Mouse (Mus musculus): ENCODE results near the gene Ppia. TPM values are rescaled to one million over a fixed set of nuclear protein-coding genes. Genes with fewer than 3 reads are reported as not detected.
A peak's percentile ranks its signal among the peaks of the same experiment; 100 is the strongest.

The Ppia gene
- polyA plus RNA-seq, 1 experiment from 2014 or later, result 4,178 TPM

- H3K9me3 ChIP-seq (ENCODE audit: control insufficient read depth), result no peaks in the 10 kb centered on the region
- ATAC-seq, result no peak
- no peaks in the 10 kb centered on the region for H3K4me1 ChIP-seq (replicated peaks; ENCODE audit: control insufficient read depth, insufficient read depth, low read length)
- no peak overlapping the region for H3K4me2 ChIP-seq (replicated peaks; ENCODE audit: low read depth)
- H3K27me3 ChIP-seq (replicated peaks; ENCODE audit: control insufficient read depth, insufficient read depth, low read length), result no peaks in the 10 kb centered on the region
- H3K9ac ChIP-seq (ENCODE audit: low read depth, low read length), result no peak overlapping the region
- no peak for TF ChIP-seq CTCF (IDR thresholded peaks at IDR 0.05; ENCODE audit: low read depth)
- 84% methylated on average over 6 of the region's 6 CpGs for WGBS
- H3K4me3 ChIP-seq (ENCODE audit: low read depth, low read length), result no peak overlapping the region
- peaks cover 6% of the 10 kb centered on the region for H3K36me3 ChIP-seq (ENCODE audit: control insufficient read depth, insufficient read depth)
- no peak overlapping the region for H3K27ac ChIP-seq (ENCODE audit: low read depth, low read length)
These were observed 48.1 kb downstream of the Ppia start for GRCm38 (mm10) chr11:6463159-6463837.

- no peak overlapping the region for H3K4me2 ChIP-seq (replicated peaks; ENCODE audit: low read depth)
- no peaks in the 10 kb centered on the region for H3K4me1 ChIP-seq (replicated peaks; ENCODE audit: control insufficient read depth, insufficient read depth, low read length)
- no peaks in the 10 kb centered on the region for H3K27me3 ChIP-seq (replicated peaks; ENCODE audit: control insufficient read depth, insufficient read depth, low read length)
- no peak overlapping the region for H3K9ac ChIP-seq (ENCODE audit: low read depth, low read length)
- 26% methylated on average over 4 of the region's 4 CpGs for WGBS
- H3K4me3 ChIP-seq (ENCODE audit: low read depth, low read length), result no peak overlapping the region
- peaks cover 6% of the 10 kb centered on the region for H3K36me3 ChIP-seq (ENCODE audit: control insufficient read depth, insufficient read depth)
- peak; percentile 77 for TF ChIP-seq CTCF (IDR thresholded peaks at IDR 0.05; ENCODE audit: low read depth)
- ATAC-seq, result peak; percentile 36
- no peak overlapping the region for H3K27ac ChIP-seq (ENCODE audit: low read depth, low read length)
- H3K9me3 ChIP-seq (ENCODE audit: control insufficient read depth), result no peaks in the 10 kb centered on the region
These were observed 49.9 kb downstream of the Ppia start for GRCm38 (mm10) chr11:6465122-6465521.

- TF ChIP-seq CTCF (IDR thresholded peaks at IDR 0.05; ENCODE audit: low read depth), result no peak
- H3K9ac ChIP-seq (ENCODE audit: low read depth, low read length), result no peak overlapping the region
- no peaks in the 10 kb centered on the region for H3K9me3 ChIP-seq (ENCODE audit: control insufficient read depth)
- H3K4me3 ChIP-seq (ENCODE audit: low read depth, low read length), result no peak overlapping the region
- H3K36me3 ChIP-seq (ENCODE audit: control insufficient read depth, insufficient read depth), result peaks cover 6% of the 10 kb centered on the region
- 65% methylated on average over 2 of the region's 2 CpGs for WGBS
- peaks cover 7% of the 10 kb centered on the region for H3K4me1 ChIP-seq (replicated peaks; ENCODE audit: control insufficient read depth, insufficient read depth, low read length)
- ATAC-seq, result no peak
- no peak overlapping the region; the same call in 1 of the 2 replicates for H3K4me2 ChIP-seq (replicated peaks; ENCODE audit: low read depth)
- H3K27ac ChIP-seq (ENCODE audit: low read depth, low read length), result peak overlapping the region; percentile 29; the same call in 1 of the 2 replicates
- H3K27me3 ChIP-seq (replicated peaks; ENCODE audit: control insufficient read depth, insufficient read depth, low read length), result no peaks in the 10 kb centered on the region
These were observed 53.3 kb downstream of the Ppia start for GRCm38 (mm10) chr11:6468541-6468940.

Small RNAs within 50 kb of the gene (microRNA-seq; reads per million reads assigned to microRNA genes)
- gene Mir7651, result not detected

Other genes starting within 250 kb of the Ppia start
- gene A730071L15Rik, start 215.4 kb upstream of the Ppia start, polyA plus RNA-seq (2015; fragmentation: Nextera tagmentation; extraction: Ambion mirVana), result 0.41 and 0.74 TPM in 2 replicates
- 17.2 and 20.0 TPM in 2 replicates for gene Nudcd3, start 215.0 kb upstream of the Ppia start, polyA plus RNA-seq (2015; fragmentation: Nextera tagmentation; extraction: Ambion mirVana)
- gene Npc1l1, start 185.3 kb upstream of the Ppia start, polyA plus RNA-seq (2015; fragmentation: Nextera tagmentation; extraction: Ambion mirVana), result 70.7 and 75.4 TPM in 2 replicates
- 36.3 and 39.7 TPM in 2 replicates for gene Ddx56, start 147.7 kb upstream of the Ppia start, polyA plus RNA-seq (2015; fragmentation: Nextera tagmentation; extraction: Ambion mirVana)
- 198 and 203 TPM in 2 replicates for gene Tmed4, start 140.6 kb upstream of the Ppia start, polyA plus RNA-seq (2015; fragmentation: Nextera tagmentation; extraction: Ambion mirVana)
- 141 and 148 TPM in 2 replicates for gene Ogdh, start 123.8 kb upstream of the Ppia start, polyA plus RNA-seq (2015; fragmentation: Nextera tagmentation; extraction: Ambion mirVana)
- 7.8 and 8.0 TPM in 2 replicates for gene Zmiz2, start 26.4 kb upstream of the Ppia start, polyA plus RNA-seq (2015; fragmentation: Nextera tagmentation; extraction: Ambion mirVana)
- 343 and 346 TPM in 2 replicates for gene H2afv, start 29.0 kb downstream of the Ppia start, polyA plus RNA-seq (2015; fragmentation: Nextera tagmentation; extraction: Ambion mirVana)
- gene Purb, start 60.5 kb downstream of the Ppia start, polyA plus RNA-seq (2015; fragmentation: Nextera tagmentation; extraction: Ambion mirVana), result 21.6 and 25.1 TPM in 2 replicates
- gene Myo1g, start 105.5 kb downstream of the Ppia start, polyA plus RNA-seq (2015; fragmentation: Nextera tagmentation; extraction: Ambion mirVana), result 0.87 and 0.95 TPM in 2 replicates
- 37.2 and 39.6 TPM in 2 replicates for gene Ccm2, start 131.4 kb downstream of the Ppia start, polyA plus RNA-seq (2015; fragmentation: Nextera tagmentation; extraction: Ambion mirVana)
- gene Nacad, start 190.6 kb downstream of the Ppia start, polyA plus RNA-seq (2015; fragmentation: Nextera tagmentation; extraction: Ambion mirVana), result 4.0 and 4.8 TPM in 2 replicates
- 30.8 and 32.6 TPM in 2 replicates for gene Tbrg4, start 210.6 kb downstream of the Ppia start, polyA plus RNA-seq (2015; fragmentation: Nextera tagmentation; extraction: Ambion mirVana)
- 1.3 and 4.3 TPM in 2 replicates for gene Wap, start 223.2 kb downstream of the Ppia start, polyA plus RNA-seq (2015; fragmentation: Nextera tagmentation; extraction: Ambion mirVana)
- gene Ramp3, start 243.1 kb downstream of the Ppia start, polyA plus RNA-seq (2015; fragmentation: Nextera tagmentation; extraction: Ambion mirVana), result 2.8 and 2.9 TPM in 2 replicates